Mouse (Mus musculus) MEL (cell line): ENCODE measurements around the gene Trem2. TPM values are rescaled to one million over a fixed set of nuclear protein-coding genes. Genes with fewer than 3 reads are reported as not detected.
A peak's percentile ranks its signal among the peaks of the same experiment; 100 is the strongest.

Source experiments
- DNase-seq: peaks from one replicate; pipeline ENCODE4 v3.0.0; 2011; ENCODE audit warnings: low read depth, low spot score
- H3K27ac ChIP-seq: 2 replicates; pipeline ENCODE4 v1.5.1; 2012; ENCODE audit warnings: low read depth, mild to moderate bottlenecking, control low read depth, low read length, moderate library complexity; ENCODE audit not compliant: control insufficient read depth
- H3K27me3 ChIP-seq, 2 experiments: fragments of 150-350 bp in 1 of 2; sonication (generic) in 1 of 2; 2 replicates each; pipeline ENCODE4 v1.6.1; 2012; ENCODE audit warnings: low read length in 2 of 2, mild to moderate bottlenecking in 2 of 2, improper control_type of control experiment in 1 of 2, moderate library complexity in 1 of 2; ENCODE audit not compliant: insufficient read depth in 2 of 2, control insufficient read depth in 1 of 2
- H3K36me3 ChIP-seq, 2 experiments: 2 replicates each; pipeline ENCODE4 v1.6.1; 2012 to 2014; ENCODE audit warnings: low read length in 2 of 2, improper control_type of control experiment in 1 of 2, inconsistent platforms in 1 of 2, mild to moderate bottlenecking in 1 of 2; ENCODE audit not compliant: insufficient read depth in 2 of 2, control insufficient read depth in 1 of 2
- H3K4me1 ChIP-seq, 2 experiments: fragments of 150-350 bp in 1 of 2; sonication (generic) in 1 of 2; 2 replicates each; pipeline ENCODE4 v1.6.1; 2012; ENCODE audit warnings: low read length in 2 of 2, improper control_type of control experiment in 1 of 2, mild to moderate bottlenecking in 1 of 2; ENCODE audit not compliant: insufficient read depth in 2 of 2, control insufficient read depth in 1 of 2
- H3K4me3 ChIP-seq, 2 experiments: fragments of 150-350 bp in 1 of 2; sonication (generic) in 1 of 2; 2 replicates each; pipeline ENCODE4 v1.5.1; 2012; ENCODE audit warnings: low read depth in 2 of 2, low read length in 2 of 2, mild to moderate bottlenecking in 2 of 2, moderate library complexity in 2 of 2, control low read depth in 1 of 2, improper control_type of control experiment in 1 of 2; ENCODE audit not compliant: control insufficient read depth in 1 of 2, insufficient read depth in 1 of 2
- H3K79me2 ChIP-seq: 2 replicates; pipeline ENCODE4 v1.6.1; 2012; ENCODE audit warnings: mild to moderate bottlenecking, low read length, moderate library complexity; ENCODE audit not compliant: control insufficient read depth, poor library complexity, insufficient read depth
- H3K9ac ChIP-seq: 2 replicates; pipeline ENCODE4 v1.6.1; 2012; ENCODE audit warnings: low read depth, mild to moderate bottlenecking, control low read depth, low read length, moderate library complexity; ENCODE audit not compliant: control insufficient read depth, poor library complexity, severe bottlenecking
- H3K9me3 ChIP-seq: fragments of 150-350 bp; sonication (generic); replicated peaks from 2 replicates; pipeline ENCODE4 v1.6.1; 2012; ENCODE audit warnings: mild to moderate bottlenecking, low read length, improper control_type of control experiment, moderate library complexity; ENCODE audit not compliant: insufficient read depth
- E2F4 ChIP-seq: IDR thresholded peaks from 2 replicates; pipeline ENCODE4 v1.6.1; 2011; ENCODE audit warnings: low read depth, low read length, improper control_type of control experiment, borderline replicate concordance
- EP300 ChIP-seq, 2 experiments: IDR thresholded peaks; 2 replicates each; pipeline ENCODE4 v1.6.1; 2011; ENCODE audit warnings: improper control_type of control experiment in 2 of 2, low read length in 2 of 2, low read depth in 1 of 2, mild to moderate bottlenecking in 1 of 2
- ETS1 ChIP-seq: IDR thresholded peaks from 2 replicates; pipeline ENCODE4 v1.6.1; 2012; ENCODE audit warnings: low read depth, mild to moderate bottlenecking, inconsistent platforms, low read length, improper control_type of control experiment, moderate library complexity
- MAX ChIP-seq: IDR thresholded peaks from 2 replicates; pipeline ENCODE4 v1.6.1; 2011; ENCODE audit warnings: low read length, improper control_type of control experiment
- MEF2A ChIP-seq: IDR thresholded peaks from 2 replicates; pipeline ENCODE4 v1.6.1; 2014; ENCODE audit warnings: low read depth, mild to moderate bottlenecking, inconsistent platforms, low read length, improper control_type of control experiment; ENCODE audit not compliant: poor library complexity, insufficient replicate concordance, severe bottlenecking; ENCODE audit errors: extremely low read depth
- MYC ChIP-seq: IDR thresholded peaks from 2 replicates; pipeline ENCODE4 v1.6.1; 2011; ENCODE audit warnings: low read depth, mild to moderate bottlenecking, low read length, improper control_type of control experiment, moderate library complexity
- NELFE ChIP-seq: IDR thresholded peaks from 2 replicates; pipeline ENCODE4 v1.6.1; 2011; ENCODE audit warnings: low read depth, low read length, improper control_type of control experiment
- POLR2A ChIP-seq, 2 experiments: IDR thresholded peaks; 2 replicates each; pipeline ENCODE4 v1.6.1; 2011 to 2012; ENCODE audit warnings: low read length in 2 of 2, mild to moderate bottlenecking in 2 of 2, control low read depth in 1 of 2, improper control_type of control experiment in 1 of 2, low read depth in 1 of 2, moderate library complexity in 1 of 2; ENCODE audit not compliant: control insufficient read depth in 1 of 2, insufficient read depth in 1 of 2, poor library complexity in 1 of 2
- POLR2AphosphoS2 ChIP-seq: IDR thresholded peaks from 2 replicates; pipeline ENCODE4 v1.6.1; 2011; ENCODE audit warnings: low read length, improper control_type of control experiment
- POLR2AphosphoS5 ChIP-seq: IDR thresholded peaks from 2 replicates; pipeline ENCODE4 v1.6.1; 2012; ENCODE audit warnings: low read depth, borderline replicate concordance, mild to moderate bottlenecking, inconsistent platforms, low read length, moderate library complexity, mixed read lengths
- RCOR1 ChIP-seq: IDR thresholded peaks from 2 replicates; pipeline ENCODE4 v1.6.1; 2012; ENCODE audit warnings: low read depth, mild to moderate bottlenecking, inconsistent platforms, low read length, improper control_type of control experiment
- SIN3A ChIP-seq: IDR thresholded peaks from 2 replicates; pipeline ENCODE4 v1.6.1; 2012; ENCODE audit warnings: low read length, improper control_type of control experiment, inconsistent platforms
- SMC3 ChIP-seq: IDR thresholded peaks from 2 replicates; pipeline ENCODE4 v1.6.1; 2011; ENCODE audit warnings: low read depth, low read length, improper control_type of control experiment
- TBP ChIP-seq: IDR thresholded peaks from 2 replicates; pipeline ENCODE4 v1.8.0; 2011; ENCODE audit warnings: low read depth, low read length, improper control_type of control experiment
- TCF12 ChIP-seq: IDR thresholded peaks from 2 replicates; pipeline ENCODE4 v1.6.1; 2014; ENCODE audit warnings: low read depth, mild to moderate bottlenecking, inconsistent platforms, low read length, improper control_type of control experiment, moderate library complexity
- ZC3H11A ChIP-seq: IDR thresholded peaks from 2 replicates; pipeline ENCODE4 v1.6.1; 2012; ENCODE audit warnings: low read depth, mild to moderate bottlenecking, inconsistent platforms, low read length, improper control_type of control experiment
- ZMIZ1 ChIP-seq: IDR thresholded peaks from 2 replicates; pipeline ENCODE4 v1.6.1; 2012; ENCODE audit warnings: low read depth, mild to moderate bottlenecking, inconsistent platforms, low read length, improper control_type of control experiment, moderate library complexity
- ZNF384 ChIP-seq: IDR thresholded peaks from 2 replicates; pipeline ENCODE4 v1.6.1; 2012; ENCODE audit warnings: low read depth, mild to moderate bottlenecking, inconsistent platforms, low read length, improper control_type of control experiment
- polyA plus RNA-seq, 2 experiments: library from polyadenylated mRNA; stranded (reverse) in 1 of 2; unstranded in 1 of 2; fragments of >175 nt in 1 of 2; fragments of >200 nt in 1 of 2; gene quantifications; 2 replicates each; pipeline versions ENCODE4 v1.2.1 to v1.2.4; 2012; ENCODE audit warnings: low replicate concordance in 2 of 2, low read depth in 1 of 2; ENCODE audit not compliant: insufficient read length in 2 of 2, insufficient read depth in 1 of 2, missing spikeins in 1 of 2
- total RNA-seq: library from RNA; depleted of rRNA; stranded (reverse); fragments of 300-350 nt; gene quantifications from 2 replicates; pipeline ENCODE4 v1.2.3, GENCODE M21; 2012

Gene Trem2
- total and polyA plus RNA-seq, 3 experiments: 0.04 to 0.26 TPM; not detected in 1

GRCm38 (mm10) chr17:48385786-48386461, 39.7 kb downstream of the Trem2 start:
- TF ChIP-seq ZC3H11A: no peak
- no peak for TF ChIP-seq E2F4
- no peak for TF ChIP-seq NELFE
- 0 out of 2 replicates have a peak, but pooled peaks have one; percentile 13 for TF ChIP-seq SMC3
- no peak for TF ChIP-seq ZNF384
- peak; percentile 91 for TF ChIP-seq POLR2AphosphoS2
- 0 out of 4 replicates have a peak, but pooled peaks of 1 of the 2 experiments have one; percentile 19 for TF ChIP-seq EP300 (IDR thresholded peaks at IDR 0.05; ENCODE audit: low read depth in 1 of 2, low read length in 2 of 2)
- no peak for TF ChIP-seq TBP
- TF ChIP-seq ZMIZ1: peak; percentile 33
- TF ChIP-seq MAX: no peak
- no peak for TF ChIP-seq RCOR1
- TF ChIP-seq POLR2A (IDR thresholded peaks at IDR 0.05; ENCODE audit: control insufficient read depth in 1 of 2, insufficient read depth in 1 of 2, low read depth in 1 of 2, low read length in 2 of 2, poor library complexity in 1 of 2): peak in 1 of 2 experiments; percentile 50; a peak in 1 of 4 replicates
- TF ChIP-seq SIN3A: no peak
- no peaks in the 10 kb centered on the region for H3K79me2 ChIP-seq
- no peaks in the 10 kb centered on the region for H3K27me3 ChIP-seq
- peak; percentile 71 for DNase-seq
- no peak overlapping the region for H3K4me3 ChIP-seq
- no peaks in the 10 kb centered on the region for H3K9me3 ChIP-seq
- no peak overlapping the region for H3K27ac ChIP-seq
- H3K9ac ChIP-seq: no peak overlapping the region
- H3K4me1 ChIP-seq: peaks cover 0 to 4% of the 10 kb centered on the region in 2 experiments; a peak in 1 of 4 replicates
- H3K36me3 ChIP-seq: peaks cover 11 to 15% of the 10 kb centered on the region in 2 experiments

- Histone ChIP-seq H3K27ac (no peak overlapping the region), H3K4me3 (no peak overlapping the region)
- TF ChIP-seq EP300 (IDR thresholded peaks at IDR 0.05; ENCODE audit: low read depth in 1 of 2, low read length in 2 of 2) (no peak), TCF12 (no peak), MYC (no peak), POLR2AphosphoS5 (no peak), ETS1 (no peak), MEF2A (no peak)
Measured at GRCm38 (mm10) chr17:48388666-48389065, 42.5 kb downstream of the Trem2 start.

More at GRCm38 (mm10) chr17:48388666-48389065, 42.5 kb downstream of the Trem2 start:
- no peak overlapping the region for H3K9ac ChIP-seq
- H3K9me3 ChIP-seq: no peaks in the 10 kb centered on the region
- H3K79me2 ChIP-seq: no peaks in the 10 kb centered on the region
- H3K4me1 ChIP-seq: 0 out of 4 replicates have a peak, but pooled peaks cover 0 to 4% of the 10 kb centered on the region in 2 experiments
- no peaks in the 10 kb centered on the region for H3K27me3 ChIP-seq
- peaks cover 11 to 33% of the 10 kb centered on the region in 2 experiments for H3K36me3 ChIP-seq
- no peak for DNase-seq
